Mouse (Mus musculus): ENCODE data around the gene Usp46.

DNA sequence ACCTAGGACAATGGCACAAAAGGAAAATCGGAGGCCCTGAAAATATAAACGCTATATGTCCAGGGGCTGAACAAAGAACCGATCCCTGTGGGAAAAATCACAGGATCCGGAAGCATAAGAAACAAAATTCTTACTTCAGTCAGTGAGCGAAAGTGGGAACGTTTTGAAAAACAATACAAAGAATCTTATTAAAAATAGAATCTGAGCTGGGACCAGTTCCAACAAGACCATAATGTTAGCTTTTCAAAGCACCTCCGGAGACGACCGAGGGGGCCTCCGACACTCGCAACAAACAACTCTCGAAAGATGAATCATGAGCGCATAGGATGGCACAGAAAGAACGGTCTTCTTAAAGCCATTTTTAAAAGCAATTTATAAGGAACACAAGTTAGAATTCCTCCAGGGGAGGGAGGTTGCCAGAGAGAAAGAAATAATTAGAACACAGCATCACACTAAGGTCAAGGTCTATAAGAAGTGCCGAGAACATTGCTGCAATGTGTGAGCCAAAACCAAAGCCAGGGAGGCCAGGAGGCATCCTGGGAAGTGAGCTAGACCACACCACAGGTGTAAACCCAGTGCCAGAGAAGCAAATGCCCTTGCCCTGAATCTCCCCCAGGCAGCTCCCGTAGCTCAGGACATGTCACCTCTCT is 19.3 kb downstream of the Usp46 start:
- no peak for TF ChIP-seq POLR2A (IDR thresholded peaks at IDR 0.05; ENCODE audit: low read depth, low read length)
- no peak for TF ChIP-seq CTCF (IDR thresholded peaks at IDR 0.05; ENCODE audit: extremely low read depth, insufficient read depth, insufficient read length, insufficient replicate concordance)
